Mouse (Mus musculus): ENCODE data around the gene Fshb.

- no peak for TF ChIP-seq POLR2A (IDR thresholded peaks at IDR 0.05; ENCODE audit: low read depth, low read length)
- no peak for TF ChIP-seq CTCF (IDR thresholded peaks at IDR 0.05; ENCODE audit: extremely low read depth, insufficient read length, insufficient replicate concordance, low read depth, low read length)
Observed at GRCm38 (mm10) chr2:107045955-107046354, 13.5 kb downstream of the Fshb start.
